Mouse (Mus musculus) lung, adult 2 months (tissue): ENCODE results near the gene Gk. TPM values are rescaled to one million over a fixed set of nuclear protein-coding genes. Genes with fewer than 3 reads are reported as not detected.
A peak's percentile ranks its signal among the peaks of the same experiment; 100 is the strongest.

ENCODE experiments used
- DNase-seq: peaks from one replicate; pipeline ENCODE4 v3.0.0; 2022
- H3K4me1 ChIP-seq: fragments of 200-500 bp; 2 replicates; pipeline ENCODE4 v1.6.1; 2011; ENCODE audit warnings: low read length; ENCODE audit not compliant: control insufficient read depth, insufficient read depth
- H3K4me3 ChIP-seq: fragments of 200-500 bp; replicated peaks from 2 replicates; pipeline ENCODE3; 2011; ENCODE audit warnings: low read depth, mild to moderate bottlenecking, control low read depth, low read length; ENCODE audit errors: extremely low read depth
- CTCF ChIP-seq: fragments of 200-500 bp; IDR thresholded peaks from 2 replicates; pipeline ENCODE4 v1.5.1; 2011; ENCODE audit warnings: mild to moderate bottlenecking, low read length, control low read depth; ENCODE audit not compliant: insufficient read depth
- POLR2A ChIP-seq: fragments of 200-500 bp; IDR thresholded peaks from 2 replicates; pipeline ENCODE4 v1.6.1; 2011; ENCODE audit warnings: low read depth, mild to moderate bottlenecking, control low read depth, low read length, borderline replicate concordance; ENCODE audit errors: extremely low read depth
- WGBS: fragments of 180-500 bp; shearing (Covaris S2); methylation state at CpG from one replicate; pipeline ENCODE4 v1.1.7; 2018; 5-methylcytosine and 5-hydroxymethylcytosine counted together
- polyA plus RNA-seq: library from polyadenylated mRNA; depleted of rRNA; stranded (reverse); fragments of >200 nt; gene quantifications from 2 replicates; pipeline ENCODE4 v1.2.3, GENCODE M21; 2012; rRNA removed

Gene Gk
- polyA plus RNA-seq = 1.3 and 3.9 TPM in 2 replicates

DNA sequence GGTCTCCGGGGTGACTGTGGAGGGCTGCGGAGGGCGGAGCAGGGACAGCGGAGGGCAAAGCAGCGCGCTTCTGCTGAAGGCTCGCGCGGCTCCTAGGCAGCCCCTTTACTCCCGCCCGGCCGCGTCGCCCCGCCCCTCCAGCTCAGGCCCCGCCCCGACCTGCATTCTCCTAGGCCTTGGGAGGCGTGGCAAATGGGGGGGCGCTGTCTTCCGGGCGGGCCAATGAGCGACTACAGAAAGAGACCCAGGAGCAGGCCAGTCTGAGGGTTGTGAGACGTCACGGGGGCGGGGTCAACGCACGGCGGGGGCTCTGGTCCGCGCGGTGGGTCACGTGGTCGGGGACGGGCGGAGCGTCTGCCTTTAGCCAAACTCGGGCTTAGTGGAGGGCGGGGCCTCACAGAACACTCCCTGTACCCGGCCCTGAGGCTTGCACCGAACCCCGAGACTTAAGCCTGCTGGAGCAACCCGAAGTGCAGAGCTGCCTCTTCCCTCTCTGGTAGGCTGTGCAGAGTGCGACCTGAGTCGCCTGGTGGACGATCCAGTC, at the start of gene Gk:
TSS of gene Gk (minus strand) at position 276 of the 544 bp plus-strand sequence.
- no peaks in the 10 kb centered on the region; the same call in 1 of the 2 replicates for H3K4me1 ChIP-seq
- H3K4me3 ChIP-seq = peak within 1 kb of the TSS; percentile 82
- TF ChIP-seq POLR2A (peak; percentile 74; the same call in 1 of the 2 replicates), CTCF (no peak)
- WGBS = 27% methylated on average over 45 of the region's 45 CpGs
- peak; percentile 93 for DNase-seq

DNA sequence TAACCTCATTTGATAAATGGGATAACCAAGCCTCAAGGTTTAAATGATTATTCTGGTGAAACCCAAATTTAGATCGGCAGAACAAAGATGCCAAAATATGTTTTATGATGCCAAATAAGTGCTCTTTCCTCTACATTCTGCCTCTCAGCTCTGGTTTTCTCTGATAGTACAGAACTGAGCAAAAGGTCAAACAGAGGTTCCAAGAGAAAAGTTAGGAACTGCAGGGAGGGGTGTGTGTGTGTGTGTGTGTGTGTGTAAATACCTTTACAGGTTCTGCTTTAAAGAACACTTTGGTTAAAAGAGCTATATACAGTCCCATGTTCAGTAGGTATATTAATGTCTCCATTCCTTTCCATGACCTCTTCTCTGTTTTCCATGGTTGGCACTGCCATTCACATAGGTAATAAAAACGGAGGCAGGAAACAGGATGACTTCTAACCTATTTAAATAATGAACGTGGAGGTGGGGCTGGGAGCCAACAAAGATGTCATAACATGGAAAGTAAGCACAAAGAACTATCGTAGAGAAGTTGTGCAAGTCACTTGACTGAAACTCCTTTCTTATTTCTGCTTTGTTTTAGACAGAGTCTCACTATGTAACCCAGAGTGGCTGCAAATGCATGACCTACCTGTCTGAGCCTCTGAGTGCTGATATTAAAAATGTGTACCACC, 28.2 kb upstream of the Gk start:
- Histone ChIP-seq H3K4me1 (no peaks in the 10 kb centered on the region), H3K4me3 (no peak overlapping the region)
- no peak for DNase-seq
- 51% methylated on average over 4 of the region's 4 CpGs for WGBS
- TF ChIP-seq CTCF (no peak), POLR2A (no peak)

DNA sequence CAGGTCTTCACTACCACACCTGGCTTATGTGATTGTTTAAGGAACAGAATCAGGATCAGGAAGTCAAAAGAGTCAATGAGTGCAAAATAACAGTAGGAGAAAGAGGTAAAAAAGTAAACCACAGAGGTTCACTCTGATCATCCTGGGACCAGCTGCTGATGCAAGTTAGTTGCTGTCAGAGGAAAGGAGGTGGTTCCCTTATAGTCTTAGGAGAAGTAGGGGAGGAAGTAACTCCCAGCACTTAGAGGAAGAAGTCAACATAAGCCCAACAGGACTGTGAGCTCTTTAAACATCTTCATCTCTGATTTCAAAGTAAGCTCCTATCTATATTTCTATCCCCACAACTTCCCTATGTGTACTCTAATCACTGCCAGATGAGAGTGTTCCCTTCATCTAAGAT, 26.4 kb upstream of the Gk start:
- H3K4me3 ChIP-seq = no peak overlapping the region
- no peaks in the 10 kb centered on the region for H3K4me1 ChIP-seq
- TF ChIP-seq POLR2A (no peak), CTCF (no peak)
- DNase-seq = no peak

DNA sequence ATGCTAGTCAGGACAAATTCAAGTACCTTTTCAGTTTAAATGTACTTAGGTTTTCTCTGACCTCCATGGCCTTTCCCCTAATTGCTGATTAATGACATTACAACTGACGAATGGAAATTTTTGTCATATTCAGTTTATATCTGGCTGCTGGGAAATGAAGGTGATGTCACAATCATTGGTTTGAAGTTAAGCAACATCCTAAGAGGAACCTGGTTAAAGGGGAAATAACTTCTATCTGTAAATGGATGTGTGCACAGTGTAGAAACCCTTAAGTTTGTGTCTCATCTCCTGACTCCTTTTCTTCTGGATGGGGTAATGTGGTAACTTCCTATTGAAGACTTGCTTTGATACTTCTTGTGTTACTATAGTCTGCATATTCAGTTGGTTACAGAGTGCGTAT, 20.8 kb upstream of the Gk start:
- H3K4me3 ChIP-seq = no peak overlapping the region
- DNase-seq = no peak
- no peaks in the 10 kb centered on the region for H3K4me1 ChIP-seq
- WGBS = 77% methylated on average over 2 of the region's 2 CpGs
- TF ChIP-seq CTCF = no peak
- TF ChIP-seq POLR2A = no peak

DNA sequence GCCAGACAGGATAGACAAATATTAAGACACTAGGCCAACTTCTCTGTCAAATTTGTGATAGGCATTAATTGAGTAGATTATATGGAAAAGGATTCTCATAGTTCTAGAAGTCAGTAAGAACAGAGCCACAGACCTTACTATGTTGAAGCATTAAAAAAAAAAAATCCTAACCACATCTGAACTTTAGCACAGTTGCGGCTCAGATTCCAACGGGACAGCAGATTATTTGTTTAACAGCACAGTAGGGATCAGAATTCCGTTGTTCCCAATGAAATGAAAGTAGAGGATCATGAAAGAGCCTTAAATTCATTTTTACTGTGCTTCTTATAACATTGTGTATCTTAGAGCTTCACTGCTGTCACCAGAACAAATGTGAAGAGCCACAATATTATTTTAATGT, 1.7 kb upstream of the Gk start:
- WGBS = 67% methylated on average over 3 of the region's 3 CpGs
- DNase-seq = no peak
- TF ChIP-seq POLR2A (no peak), CTCF (no peak)
- Histone ChIP-seq H3K4me1 (no peaks in the 10 kb centered on the region; the same call in 1 of the 2 replicates), H3K4me3 (no peak overlapping the region)

DNA sequence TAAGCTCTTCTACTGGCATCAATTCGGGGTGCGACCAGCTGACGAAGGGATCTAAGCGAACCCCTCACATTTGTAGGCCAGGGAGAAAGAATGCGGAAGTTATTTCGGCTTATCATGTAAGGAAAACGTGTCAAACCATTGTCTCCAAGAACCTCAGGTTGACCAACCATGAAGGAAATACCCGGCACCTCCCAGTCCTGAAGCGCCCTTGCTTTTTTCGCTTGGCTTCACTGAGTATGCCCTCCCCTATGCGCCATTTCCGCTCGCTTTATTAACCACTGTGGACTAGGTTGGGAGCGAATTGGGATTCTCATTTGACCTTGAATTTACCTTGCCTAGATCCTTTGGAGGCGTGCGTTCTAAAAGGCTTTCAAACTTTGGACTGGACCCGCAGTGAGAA, 522 bp upstream of the Gk start:
- H3K4me1 ChIP-seq = no peaks in the 10 kb centered on the region; the same call in 1 of the 2 replicates

DNA sequence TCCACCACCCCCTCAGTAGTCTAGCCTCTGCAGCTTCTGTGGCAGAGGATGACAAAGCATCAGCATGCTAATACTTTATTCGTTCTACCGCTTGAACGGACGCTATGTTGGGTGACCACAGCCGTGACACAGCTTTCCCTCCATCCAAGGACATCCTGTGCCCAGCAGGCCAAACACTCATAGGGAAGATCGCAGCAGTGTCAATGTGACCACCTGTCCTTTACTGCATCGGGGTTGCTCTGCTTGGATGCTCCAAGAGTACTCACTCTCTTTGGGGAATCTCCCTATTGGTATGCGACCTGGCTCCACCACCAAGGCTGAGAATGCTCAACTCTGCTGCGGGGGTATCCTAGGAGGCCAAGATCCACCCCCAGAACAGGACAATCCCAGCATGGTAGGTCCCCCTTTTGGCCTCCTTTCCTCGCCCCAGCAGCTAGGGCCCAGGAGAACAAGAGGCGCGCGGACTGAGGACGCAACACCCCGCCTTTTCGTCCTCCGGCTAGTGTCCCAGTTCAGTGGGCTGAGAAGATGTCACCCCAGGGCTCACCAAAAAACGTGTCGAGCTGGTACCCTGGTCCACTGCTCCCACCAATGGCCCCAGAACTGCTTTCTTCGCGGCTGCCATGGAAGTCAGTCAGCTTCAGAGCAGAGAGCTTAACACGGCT, 608 bp downstream of the Gk start:
- no peak for DNase-seq
- Histone ChIP-seq H3K4me3 (peak overlapping the region; percentile 82), H3K4me1 (no peaks in the 10 kb centered on the region; the same call in 1 of the 2 replicates)
- WGBS = 34% methylated on average over 22 of the region's 22 CpGs
- no peak for TF ChIP-seq POLR2A
- TF ChIP-seq CTCF = no peak

More for the DNA sequence above, 522 bp upstream of the Gk start:
- TF ChIP-seq CTCF (no peak), POLR2A (peak; percentile 20; the same call in 1 of the 2 replicates)
- WGBS = 38% methylated on average over 17 of the region's 17 CpGs
- DNase-seq = no peak
- H3K4me3 ChIP-seq = peak overlapping the region; percentile 74

DNA sequence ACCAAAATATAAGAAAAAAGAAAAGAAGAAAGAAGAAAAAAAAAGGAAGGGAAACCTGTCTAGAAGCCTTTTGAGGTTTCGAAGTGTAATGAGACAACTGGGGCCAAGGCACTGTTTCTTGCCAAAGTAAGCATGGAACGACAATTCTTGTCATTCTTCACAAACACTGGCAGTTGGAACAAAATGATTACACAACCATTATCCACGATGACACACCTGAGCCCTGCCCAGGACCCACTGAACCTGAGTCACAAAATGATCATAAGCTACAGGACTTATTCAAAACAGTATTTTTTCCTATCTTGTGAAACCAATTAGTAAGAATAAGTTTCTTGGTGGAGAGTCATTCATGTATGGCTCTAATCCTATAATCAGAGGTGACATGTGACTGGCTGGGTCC, 5.3 kb downstream of the Gk start:
- H3K4me3 ChIP-seq = no peak overlapping the region
- 50% methylated on average over 3 of the region's 3 CpGs for WGBS
- DNase-seq = no peak
- no peak for TF ChIP-seq CTCF
- no peak for TF ChIP-seq POLR2A
- no peaks in the 10 kb centered on the region; the same call in 1 of the 2 replicates for H3K4me1 ChIP-seq

DNA sequence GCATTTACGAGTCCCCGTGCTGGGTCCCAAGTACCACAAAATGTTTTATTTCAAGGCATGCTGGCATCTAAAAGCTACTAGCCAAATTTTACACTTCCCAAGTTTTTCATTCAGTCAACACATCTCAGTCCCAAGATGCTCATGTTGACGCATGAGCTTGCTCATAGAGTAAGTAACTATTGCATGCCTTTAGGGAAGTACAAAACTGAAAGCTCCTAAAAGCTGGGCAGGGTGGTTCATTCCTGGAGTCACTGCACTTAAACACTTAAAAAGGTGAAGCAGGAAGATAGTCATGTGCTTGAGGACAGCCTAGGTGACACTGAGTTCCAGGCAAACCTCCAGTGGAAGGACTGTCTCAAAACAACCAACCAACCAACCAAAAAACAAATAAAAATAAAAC, 5.9 kb downstream of the Gk start:
- no peak overlapping the region for H3K4me3 ChIP-seq
- 83% methylated on average over 3 of the region's 3 CpGs for WGBS
- DNase-seq = no peak
- no peaks in the 10 kb centered on the region; the same call in 1 of the 2 replicates for H3K4me1 ChIP-seq
- TF ChIP-seq CTCF (no peak), POLR2A (no peak)
